Mouse (Mus musculus) midbrain, postnatal 0 days (tissue): ENCODE results near the gene Prtn3. TPM values are rescaled to one million over a fixed set of nuclear protein-coding genes. Genes with fewer than 3 reads are reported as not detected.

ENCODE experiments used
- ATAC-seq: fragments of 200-750 bp; cut with Nextera tagmentation; 2 replicates; pipeline ENCODE4 v1.8.0; 2017; ENCODE audit warnings: moderate number of reproducible peaks, mild to moderate bottlenecking, moderate TSS enrichment, moderate library complexity; ENCODE audit not compliant: low FRiP score
- DNase-seq: peaks from one replicate; pipeline ENCODE4 v3.0.0-alpha.2; 2015; ENCODE audit warnings: low spot score
- H3K27ac ChIP-seq: fragments of 300-500 bp; sonication (generic); 2 replicates; pipeline ENCODE4 v1.5.1; 2014; ENCODE audit warnings: low read depth, mild to moderate bottlenecking, low read length, mixed read lengths
- H3K27me3 ChIP-seq: fragments of 300-500 bp; sonication (generic); 2 replicates; pipeline ENCODE4 v1.6.1; 2014; ENCODE audit warnings: low read length, control low read depth, mixed read lengths; ENCODE audit not compliant: insufficient read depth
- H3K36me3 ChIP-seq: fragments of 300-500 bp; sonication (generic); 2 replicates; pipeline ENCODE4 v1.6.1; 2014; ENCODE audit warnings: low read length, control low read depth, mixed read lengths; ENCODE audit not compliant: insufficient read depth
- H3K4me1 ChIP-seq: fragments of 300-500 bp; sonication (generic); 2 replicates; pipeline ENCODE4 v1.6.1; 2014; ENCODE audit warnings: mild to moderate bottlenecking, control low read depth, antibody characterized with exemption, low read length, mixed read lengths; ENCODE audit not compliant: insufficient read depth
- H3K4me2 ChIP-seq: fragments of 300-500 bp; sonication (generic); 2 replicates; pipeline ENCODE4 v1.6.1; 2014; ENCODE audit warnings: low read depth, mild to moderate bottlenecking, low read length, mixed read lengths; ENCODE audit not compliant: poor library complexity, severe bottlenecking
- H3K4me3 ChIP-seq: fragments of 300-500 bp; sonication (generic); 2 replicates; pipeline ENCODE4 v1.5.1; 2014; ENCODE audit warnings: low read depth, mild to moderate bottlenecking, low read length, moderate library complexity
- H3K9ac ChIP-seq: fragments of 300-500 bp; sonication (generic); replicated peaks from 2 replicates; pipeline ENCODE4 v1.6.1; 2014; ENCODE audit warnings: mild to moderate bottlenecking, low read length, moderate library complexity, mixed read lengths; ENCODE audit not compliant: poor library complexity, severe bottlenecking
- H3K9me3 ChIP-seq: fragments of 300-500 bp; sonication (generic); 2 replicates; pipeline ENCODE4 v1.6.1; 2016; ENCODE audit warnings: low read length, control low read depth
- CTCF ChIP-seq: IDR thresholded peaks from 2 replicates; pipeline ENCODE4 v1.5.1; 2016; ENCODE audit warnings: antibody characterized with exemption, mild to moderate bottlenecking
- WGBS: fragments of 180-500 bp; shearing (Covaris S2); extraction: QIAGEN DNeasy Blood & Tissue Kit; methylation state at CpG from one replicate; pipeline ENCODE4 v1.1.7; 2014; 5-methylcytosine and 5-hydroxymethylcytosine counted together
- polyA plus RNA-seq: library from polyadenylated mRNA; unstranded; fragments of >200 nt; fragmentation: Nextera tagmentation; extraction: Ambion mirVana; gene quantifications from 2 replicates; pipeline ENCODE4 v1.2.1, GENCODE M21; 2015
- total RNA-seq: library from RNA; depleted of rRNA; stranded (reverse); fragments of >200 nt; gene quantifications from 2 replicates; pipeline ENCODE4 v1.2.3, GENCODE M21; 2014; rRNA removed

The Prtn3 gene
- total RNA-seq = 5.9 and 7.5 TPM in 2 replicates
- polyA plus RNA-seq = 11.7 and 14.6 TPM in 2 replicates

DNA sequence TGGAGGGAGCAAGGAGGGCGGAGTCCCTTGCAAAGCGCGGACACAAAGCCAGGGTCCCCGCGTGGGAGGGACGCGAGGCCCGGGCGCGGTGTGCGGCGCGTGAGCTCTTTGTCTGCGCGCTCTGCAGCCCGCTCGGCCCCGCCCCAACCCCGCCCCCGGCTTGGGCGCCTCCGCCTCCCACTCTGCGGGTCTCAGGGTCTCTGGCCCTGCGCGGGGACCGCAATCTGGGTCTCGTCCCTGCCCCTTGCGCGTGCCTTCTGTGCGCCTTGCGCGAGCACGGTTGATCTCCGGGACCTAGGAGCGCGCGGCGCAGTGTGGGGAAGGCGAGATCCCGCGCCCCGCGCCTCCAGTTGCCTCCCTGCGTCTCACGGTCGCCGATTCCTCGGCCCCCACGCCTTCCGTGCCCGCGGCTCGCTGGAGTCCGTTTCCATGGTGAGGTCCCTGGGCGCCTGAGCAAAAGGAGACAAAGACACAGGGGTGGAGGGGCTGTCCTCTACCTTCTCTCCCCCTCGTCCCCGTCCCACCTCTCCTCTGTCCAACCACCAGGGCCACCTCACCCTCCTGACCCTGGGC lies at the start of gene Prtn3, which contains the start of gene Plppr3:
Gene Prtn3 (plus strand): TSS at position 187 of the 573 bp plus-strand sequence.
Gene Plppr3 (minus strand): TSS at position 345 of the 573 bp plus-strand sequence.
- H3K27ac ChIP-seq = peak within 1 kb of the TSS; percentile 99
- peak within 1 kb of the TSS; percentile 70 for H3K4me3 ChIP-seq
- DNase-seq (peak; percentile 89), ATAC-seq (peak; percentile 87)
- H3K36me3 ChIP-seq = no peaks in the 10 kb centered on the region
- peak within 1 kb of the TSS; percentile 98 for H3K9ac ChIP-seq
- H3K9me3 ChIP-seq = no peaks in the 10 kb centered on the region
- peak within 1 kb of the TSS; percentile 92 for H3K4me2 ChIP-seq
- no peak for TF ChIP-seq CTCF
- 0% methylated on average over 22 of the region's 57 CpGs for WGBS
- peaks cover 6% of the 10 kb centered on the region; the same call in 1 of the 2 replicates for H3K4me1 ChIP-seq
- H3K27me3 ChIP-seq = no peaks in the 10 kb centered on the region

DNA sequence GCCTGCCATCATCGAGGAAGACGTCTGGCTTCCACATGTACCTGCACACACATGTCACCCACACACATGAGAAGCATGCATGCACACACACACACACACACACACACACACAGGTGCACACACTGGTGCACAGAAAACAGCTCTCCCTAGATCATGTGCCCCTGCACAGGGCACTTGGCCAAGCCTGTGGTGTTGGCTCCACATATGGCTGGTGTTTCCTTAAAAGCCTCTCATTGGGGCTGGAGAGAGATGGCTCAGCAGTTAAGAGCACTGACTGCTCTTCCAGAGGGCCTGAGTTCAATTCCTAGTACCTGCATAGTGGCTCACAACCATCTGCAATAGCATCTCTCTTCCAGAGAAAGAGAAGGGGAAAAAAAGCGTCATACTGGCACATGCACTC lies 42.7 kb upstream of the Prtn3 start:
- no peak for ATAC-seq
- H3K4me3 ChIP-seq = no peak overlapping the region
- no peak overlapping the region for H3K9ac ChIP-seq
- no peak overlapping the region for H3K27ac ChIP-seq
- WGBS = 82% methylated on average over 3 of the region's 3 CpGs
- H3K4me2 ChIP-seq = no peak overlapping the region
- no peak for DNase-seq
- no peaks in the 10 kb centered on the region for H3K36me3 ChIP-seq
- no peaks in the 10 kb centered on the region for H3K27me3 ChIP-seq
- TF ChIP-seq CTCF = no peak
- no peaks in the 10 kb centered on the region for H3K4me1 ChIP-seq
- no peaks in the 10 kb centered on the region for H3K9me3 ChIP-seq

DNA sequence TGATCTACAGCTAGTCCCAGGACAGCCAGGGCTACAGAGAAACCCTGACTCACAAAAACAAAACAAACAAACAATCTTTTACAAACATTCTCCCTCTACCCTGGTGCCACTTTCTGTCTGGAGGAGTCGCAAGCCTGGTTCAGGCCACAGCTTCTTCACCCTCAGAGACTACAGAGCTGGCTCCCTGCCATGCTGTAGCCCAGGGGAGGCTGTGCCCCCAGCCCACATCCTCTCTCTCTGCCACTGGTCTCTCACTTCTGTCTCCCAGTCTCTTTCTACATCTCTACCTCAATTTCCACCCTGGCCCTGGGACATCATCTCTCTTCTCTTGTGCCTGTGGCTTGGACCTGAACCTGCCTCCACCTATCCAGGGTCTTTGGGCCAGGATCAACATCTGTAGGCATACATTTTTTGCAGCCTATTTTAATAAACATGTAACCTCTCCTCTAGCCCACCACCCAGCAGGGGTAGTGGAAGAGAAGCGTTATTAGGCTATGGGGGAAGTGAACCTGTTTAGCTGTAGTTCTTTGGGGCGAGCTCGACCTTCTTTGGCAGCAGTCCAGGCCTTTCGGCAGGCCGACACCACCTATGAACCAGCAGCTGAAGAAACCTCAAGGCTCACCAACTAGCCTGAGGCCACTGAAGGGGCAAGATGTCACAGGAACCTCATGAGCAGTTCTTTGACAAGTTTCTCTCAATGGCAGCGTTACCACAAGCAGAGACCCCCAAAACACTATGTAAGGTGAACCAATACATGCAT lies 42.1 kb upstream of the Prtn3 start:
- 75% methylated on average over 7 of the region's 7 CpGs for WGBS
- H3K9ac ChIP-seq = no peak overlapping the region
- DNase-seq (no peak), ATAC-seq (no peak)
- no peaks in the 10 kb centered on the region for H3K9me3 ChIP-seq
- H3K4me2 ChIP-seq = no peak overlapping the region
- TF ChIP-seq CTCF = no peak
- H3K4me1 ChIP-seq = no peaks in the 10 kb centered on the region
- no peak overlapping the region for H3K27ac ChIP-seq
- H3K27me3 ChIP-seq = no peaks in the 10 kb centered on the region
- H3K4me3 ChIP-seq = no peak overlapping the region
- H3K36me3 ChIP-seq = no peaks in the 10 kb centered on the region

DNA sequence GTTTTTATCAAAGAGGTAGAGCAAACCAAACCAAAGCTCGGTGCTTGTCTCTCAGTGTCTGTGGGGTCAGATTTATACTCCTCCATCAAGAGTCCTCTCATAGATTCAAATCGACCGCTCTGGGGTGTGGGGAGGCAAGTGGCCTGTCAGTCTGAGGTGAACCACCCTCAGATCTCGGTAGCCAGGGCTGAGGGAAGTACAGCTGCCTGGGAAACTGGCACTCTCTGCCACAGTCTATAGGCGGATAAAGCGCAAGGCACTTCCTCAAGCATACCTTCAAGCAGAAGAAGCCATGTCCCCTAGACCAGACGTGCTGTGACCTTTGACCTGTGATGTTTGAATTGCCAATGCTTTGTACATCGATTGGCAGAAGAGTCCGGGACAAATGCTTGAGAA lies 41.5 kb upstream of the Prtn3 start:
- Histone ChIP-seq H3K4me2 (no peak overlapping the region), H3K36me3 (no peaks in the 10 kb centered on the region), H3K4me3 (no peak overlapping the region), H3K4me1 (no peaks in the 10 kb centered on the region), H3K9me3 (no peaks in the 10 kb centered on the region), H3K9ac (no peak overlapping the region), H3K27me3 (no peaks in the 10 kb centered on the region), H3K27ac (no peak overlapping the region)
- ATAC-seq (no peak), DNase-seq (no peak)
- 73% methylated on average over 9 of the region's 9 CpGs for WGBS
- TF ChIP-seq CTCF = no peak

DNA sequence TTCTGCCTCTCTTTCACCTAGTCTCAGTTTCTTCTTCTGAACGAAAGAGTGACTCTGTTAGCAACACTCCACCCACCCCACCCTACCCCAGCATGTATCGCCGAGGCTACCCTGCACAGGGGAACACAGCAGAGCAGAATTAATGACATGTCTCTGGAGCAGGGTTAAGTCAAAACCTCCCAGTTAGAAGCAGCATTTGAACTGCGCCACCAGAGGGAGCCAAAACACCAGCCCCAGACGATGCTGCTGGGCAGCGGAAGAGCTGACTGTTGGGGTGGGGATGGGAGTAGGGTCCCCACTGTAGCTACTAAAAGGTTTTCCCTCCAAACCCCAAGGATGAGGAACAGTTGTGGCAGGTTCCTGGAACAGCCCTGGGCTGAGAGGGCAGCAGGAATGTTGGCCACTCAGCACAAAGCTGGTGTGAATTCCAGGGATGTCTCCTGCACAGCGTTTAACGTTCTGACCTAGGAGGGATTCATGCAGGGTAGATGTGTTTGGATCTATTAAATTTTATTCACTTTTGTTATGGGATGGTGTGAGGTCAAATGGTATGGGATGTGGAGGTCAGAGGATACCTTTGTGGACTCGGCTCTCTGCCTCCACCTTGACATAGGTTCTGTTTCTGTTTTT lies 39.4 kb upstream of the Prtn3 start:
- no peak overlapping the region for H3K9ac ChIP-seq
- H3K4me3 ChIP-seq = no peak overlapping the region
- H3K4me1 ChIP-seq = no peaks in the 10 kb centered on the region
- 23% methylated on average over 9 of the region's 9 CpGs for WGBS
- ATAC-seq (peak; percentile 38; the same call in 1 of the 2 replicates), DNase-seq (peak; percentile 79)
- H3K36me3 ChIP-seq = no peaks in the 10 kb centered on the region
- H3K9me3 ChIP-seq = no peaks in the 10 kb centered on the region
- H3K27me3 ChIP-seq = no peaks in the 10 kb centered on the region
- no peak overlapping the region for H3K4me2 ChIP-seq
- peak; percentile 95 for TF ChIP-seq CTCF
- no peak overlapping the region for H3K27ac ChIP-seq

DNA sequence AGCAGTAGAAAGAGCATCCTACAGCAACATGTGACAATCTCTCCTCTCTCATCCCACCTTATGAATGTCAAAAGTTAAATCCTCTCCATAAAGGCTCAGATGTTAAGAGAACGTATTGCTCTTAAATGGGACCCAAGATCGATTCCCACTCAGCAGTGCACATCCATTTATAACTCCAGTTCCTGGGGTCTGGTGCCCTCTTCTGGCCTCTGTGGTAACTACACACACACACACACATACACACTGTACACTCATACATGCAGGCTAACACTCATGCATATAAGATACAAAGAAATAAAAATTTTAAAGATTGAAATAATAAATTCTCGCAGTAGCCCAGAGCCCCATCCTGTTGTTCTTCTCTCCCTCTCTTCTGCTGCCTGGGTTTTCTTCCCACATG lies 37.4 kb upstream of the Prtn3 start:
- Histone ChIP-seq H3K36me3 (no peaks in the 10 kb centered on the region), H3K27me3 (no peaks in the 10 kb centered on the region), H3K4me3 (no peak overlapping the region), H3K27ac (no peak overlapping the region), H3K9ac (no peak overlapping the region), H3K4me1 (no peaks in the 10 kb centered on the region), H3K9me3 (no peaks in the 10 kb centered on the region), H3K4me2 (no peak overlapping the region)
- no peak for ATAC-seq
- DNase-seq = no peak
- 98% methylated on average over 3 of the region's 3 CpGs for WGBS
- peak; percentile 45 for TF ChIP-seq CTCF
